Mouse (Mus musculus) thymus, postnatal 10 days (tissue): ENCODE measurements at regions not wholly inside any gene's neighbourhood (a gene's known extent, or its start where the extent isn't known, plus 50 kb on each side); places are given as distances from the start of the nearest gene placed in this dataset.

Experiments used
- DNase-seq, 2 experiments: peaks; one replicate each; pipeline ENCODE4 v3.0.0; 2021; ENCODE audit warnings: low spot score in 2 of 2

- DNase-seq, result no peak
Observed at GRCm38 (mm10) chr7:136161526-136161925, 445.4 kb upstream of the Mki67 start.

GRCm38 (mm10) chr7:136164834-136165233, 448.7 kb upstream of the Mki67 start:
- DNase-seq, result no peak

- DNase-seq, result no peak
Observed at GRCm38 (mm10) chr7:136169261-136169660, 453.1 kb upstream of the Mki67 start.

- DNase-seq, result no peak
Observed at GRCm38 (mm10) chr7:136176373-136176772, 460.2 kb upstream of the Mki67 start.

- DNase-seq, result no peak
Observed at GRCm38 (mm10) chr7:136180996-136181395, 464.8 kb upstream of the Mki67 start.

DNA sequence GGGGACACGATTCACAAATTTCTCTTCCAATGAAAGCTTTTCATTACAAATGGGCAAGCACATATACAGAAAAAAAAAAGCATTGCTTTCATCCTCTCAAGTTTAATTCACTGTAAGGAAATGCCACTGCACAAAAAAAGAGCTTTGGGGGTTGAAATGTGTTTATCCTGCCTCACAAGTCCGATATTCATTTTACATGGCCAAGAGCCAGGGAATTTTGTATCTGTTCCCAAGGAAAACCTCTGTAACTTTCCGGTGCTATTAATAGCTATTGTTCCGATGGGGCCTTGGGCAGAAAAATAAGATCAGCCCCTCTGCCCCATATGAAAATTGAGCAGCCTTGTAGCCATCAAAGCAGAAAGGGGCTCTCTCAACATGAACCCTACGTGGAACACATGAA, 465.9 kb upstream of the Mki67 start:
- no peak for DNase-seq

- no peak for DNase-seq
Observed at GRCm38 (mm10) chr7:136196424-136197160, 480.4 kb upstream of the Mki67 start.

GRCm38 (mm10) chr7:136208879-136209278, 492.7 kb upstream of the Mki67 start:
- DNase-seq, result no peak

GRCm38 (mm10) chr7:136209299-136210171, 493.4 kb upstream of the Mki67 start:
- DNase-seq, result no peak

- no peak for DNase-seq
Observed at GRCm38 (mm10) chr7:136212492-136212891, 496.3 kb upstream of the Mki67 start.

GRCm38 (mm10) chr7:136213057-136213961, 497.1 kb upstream of the Mki67 start:
- no peak for DNase-seq

DNA sequence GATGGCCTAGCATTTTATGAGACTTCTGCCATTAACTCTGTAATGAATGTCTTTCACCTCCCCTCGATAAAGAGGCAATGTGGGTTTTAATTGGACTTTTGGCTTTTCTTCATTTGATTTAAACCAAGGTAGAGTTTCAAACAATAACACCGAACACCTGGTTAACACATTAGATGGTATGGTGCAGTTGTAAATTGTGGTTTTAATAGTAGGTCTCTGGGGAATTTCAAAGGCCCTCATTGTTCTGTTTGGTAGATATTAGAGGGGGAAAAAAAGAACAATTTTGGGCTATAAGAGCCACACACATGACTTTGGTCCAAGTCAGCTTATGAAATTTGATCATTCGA, 497.8 kb upstream of the Mki67 start:
- DNase-seq, result no peak

- DNase-seq, result no peak
Observed at GRCm38 (mm10) chr7:136214415-136214814, 498.3 kb upstream of the Mki67 start.

DNA sequence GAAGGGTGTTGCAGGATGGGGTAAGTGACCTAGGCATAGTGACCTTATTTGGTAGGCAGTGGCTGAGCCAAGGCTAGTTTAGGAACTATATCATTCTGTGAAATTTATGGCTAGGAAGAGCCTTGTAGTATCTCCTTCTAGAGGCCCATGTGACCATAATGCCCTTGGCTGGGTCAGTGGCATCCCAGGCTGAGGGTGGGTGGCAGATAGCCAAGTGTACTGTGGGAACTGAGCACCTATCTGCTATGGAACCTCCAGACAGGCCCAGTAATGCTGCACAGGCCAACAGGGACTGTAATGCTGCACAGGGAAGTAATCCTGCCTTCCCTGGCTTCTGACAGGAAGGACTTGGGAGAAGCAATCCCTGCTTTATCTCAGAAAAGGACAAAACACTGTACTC, 500.6 kb upstream of the Mki67 start:
- no peak for DNase-seq

DNA sequence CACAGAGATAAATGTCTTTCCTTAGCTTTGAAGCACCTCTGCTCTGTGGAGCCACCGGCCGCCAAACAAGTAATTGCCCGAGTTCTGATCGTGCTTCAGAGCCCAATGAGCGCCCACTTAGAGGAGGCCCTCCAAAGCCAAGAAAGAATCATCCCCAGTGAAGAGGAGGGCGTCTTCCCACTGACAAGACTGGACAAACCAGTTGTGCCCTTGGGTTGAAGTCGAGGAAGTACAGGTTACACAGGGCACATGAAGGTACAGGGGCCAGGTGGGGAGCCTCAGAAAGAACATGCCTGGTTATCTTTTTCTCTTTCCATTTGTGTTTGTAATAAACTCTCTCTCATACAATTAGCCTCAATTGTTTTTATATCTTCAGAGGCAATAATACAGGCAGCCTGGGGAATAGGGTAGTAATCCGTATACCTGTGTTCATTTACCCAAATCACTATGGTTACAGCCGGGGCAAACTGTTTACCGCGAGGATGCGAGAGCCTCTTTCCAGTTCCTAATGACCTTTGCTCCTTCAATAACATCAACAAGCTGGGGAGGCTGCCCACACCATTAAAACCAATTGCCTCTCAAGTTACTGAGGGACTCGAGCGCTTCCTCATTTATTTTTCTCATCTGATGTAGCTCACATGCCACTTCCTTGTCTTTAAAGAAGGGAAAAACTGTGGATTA, 503.5 kb upstream of the Mki67 start:
- no peak for DNase-seq

GRCm38 (mm10) chr7:136220245-136221167, 504.3 kb upstream of the Mki67 start:
- no peak for DNase-seq

DNA sequence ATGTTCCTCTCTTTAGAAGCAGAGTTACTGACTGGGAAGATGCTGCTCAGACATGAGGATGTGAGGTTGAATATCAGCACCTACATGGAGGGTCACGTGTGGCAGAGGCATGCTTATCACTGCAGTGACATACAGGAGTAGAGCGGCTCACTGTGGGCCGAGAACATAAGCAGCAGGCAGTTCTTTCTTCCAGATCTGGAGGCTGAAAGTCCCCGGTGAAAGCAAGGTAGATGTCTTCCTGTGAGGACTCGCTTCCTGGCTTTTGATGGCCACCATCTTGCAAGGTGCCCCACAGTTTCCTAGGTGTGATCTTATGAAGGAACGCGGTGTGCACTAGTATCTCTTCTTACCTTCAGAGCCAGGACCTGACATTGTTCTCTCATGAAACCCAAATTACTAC, 505.5 kb upstream of the Mki67 start:
- DNase-seq, result no peak

GRCm38 (mm10) chr7:136226031-136226430, 509.9 kb upstream of the Mki67 start:
- no peak for DNase-seq

DNA sequence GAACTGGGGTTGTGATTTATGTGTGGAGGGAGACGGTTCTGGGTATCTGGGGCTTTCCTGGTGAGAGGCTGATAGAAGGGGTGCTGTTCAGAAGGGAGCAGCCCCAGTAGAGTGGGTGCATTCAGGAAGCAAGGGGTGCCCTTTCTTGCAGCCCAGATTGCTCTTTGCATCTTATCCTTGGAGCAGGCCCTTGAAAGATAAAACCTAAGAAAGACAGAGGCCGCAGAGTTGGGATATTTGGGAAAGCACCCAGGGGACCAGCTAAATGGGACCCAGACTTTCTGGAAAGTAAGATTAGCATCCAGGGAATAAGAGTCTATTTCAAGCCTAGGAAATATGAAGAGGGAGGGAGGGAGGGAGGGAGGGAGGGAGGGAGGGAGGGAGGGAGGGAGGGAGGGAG, 512.2 kb upstream of the Mki67 start:
- no peak for DNase-seq

DNA sequence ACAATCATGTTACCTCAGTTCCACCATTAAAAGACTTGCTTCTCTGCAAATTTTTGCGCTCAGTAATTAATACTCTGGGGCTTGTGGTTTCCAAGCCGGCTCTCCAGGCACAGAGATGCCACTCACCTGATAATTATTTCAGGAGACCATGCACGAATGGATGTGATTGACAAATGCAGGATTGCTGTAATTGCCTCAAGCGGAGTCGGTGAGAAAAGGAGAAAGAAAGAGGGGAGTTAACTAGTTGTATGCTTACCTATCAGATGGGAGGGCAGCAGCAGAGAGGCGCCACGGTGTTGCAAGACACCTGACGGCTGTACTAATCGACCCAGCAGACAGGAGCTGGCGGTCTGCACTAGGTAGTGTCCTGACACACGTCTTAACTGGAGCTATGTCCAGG, 513.4 kb upstream of the Mki67 start:
- DNase-seq, result no peak
